In the genomic region with DNA sequence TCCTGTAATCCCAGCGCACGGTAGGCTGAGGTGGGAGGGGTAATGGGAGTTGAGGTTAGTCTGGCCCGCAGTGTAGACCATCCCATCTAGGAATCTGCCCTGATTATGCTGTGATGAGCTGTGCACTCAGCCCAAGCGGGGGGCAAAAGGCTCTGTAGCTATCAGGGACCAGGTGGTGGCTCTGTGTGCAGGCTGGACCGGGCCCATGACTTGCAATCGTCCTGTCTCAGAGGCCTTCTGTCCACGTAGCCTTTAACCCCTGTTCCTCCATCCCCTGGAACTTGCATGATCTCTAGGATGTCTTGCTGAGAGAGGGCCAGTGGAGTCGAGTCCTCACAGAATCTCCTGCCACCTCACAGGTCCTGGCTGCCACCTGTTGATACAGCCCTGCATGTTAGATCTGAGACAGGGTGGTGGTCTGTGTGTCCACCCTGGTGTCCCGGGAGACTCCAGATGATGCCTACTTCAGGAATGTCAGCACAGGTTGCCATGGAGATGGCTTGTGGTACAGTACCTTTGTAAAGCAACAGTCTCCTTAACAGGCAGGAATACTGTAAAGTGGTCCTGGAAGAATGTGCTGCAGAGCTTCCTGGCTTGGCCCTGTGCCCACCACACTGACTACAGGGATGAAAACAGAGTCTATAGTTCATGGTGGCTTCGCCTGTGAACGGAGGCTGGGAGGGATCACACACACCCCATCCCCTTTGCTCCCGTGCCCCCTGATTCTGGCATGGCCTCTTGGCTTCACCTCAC, we compare ENCODE assay signal across 10 mouse cellular contexts. TPM values are rescaled to one million over a fixed set of nuclear protein-coding genes. Genes with fewer than 3 reads are reported as not detected.
DNase-seq lines count a peak whose midpoint lies in the region; ATAC-seq and TF ChIP-seq lines count a peak whose summit lies in the region.
"Had no signal": no experiment of that assay in that cellular context is flagged by ENCODE, and none has a peak within 500 bp of the region (broad histone marks: within the 10 kb centered on the region; RNA-seq: fewer than 3 reads in every experiment).

No protein-coding gene starts in this region.

- no peak for DNase-seq in heart, adult 2 months
- peak; percentile 61 for DNase-seq in NIH3T3 (ENCODE audit: low read depth)
- DNase-seq in forebrain, embryonic 14.5 days (ENCODE audit: low spot score): peak; percentile 54
- peak; percentile 62 for DNase-seq in midbrain, embryonic 14.5 days
- no peak for DNase-seq in layer of hippocampus, adult 18-20 months (ENCODE audit: low spot score in 2 of 2)
- DNase-seq in spleen, postnatal 10 days (ENCODE audit: low spot score in 2 of 2): no peak
- DNase-seq: gastrocnemius, postnatal 36 days; liver had no signal

- no peaks in the 10 kb centered on the region; the same call in 1 of the 2 replicates for H3K79me2 ChIP-seq in heart, adult 2 months (replicated peaks; ENCODE audit: control insufficient read depth, insufficient read depth, low read length)

- WGBS in heart, embryonic 15.5 days: 66% methylated on average over 12 of the region's 12 CpGs
- 74% methylated on average over 12 of the region's 12 CpGs for WGBS in heart, adult 2 months
- 56% methylated on average over 12 of the region's 12 CpGs for WGBS in forebrain, embryonic 14.5 days
- WGBS in midbrain, embryonic 14.5 days: 56% methylated on average over 12 of the region's 12 CpGs

- TF ChIP-seq POLR2A in heart, adult 2 months (IDR thresholded peaks at IDR 0.05; ENCODE audit: insufficient read depth, low read depth, low read length): no peak

- no peak overlapping the region for H3K4me2 ChIP-seq in heart, embryonic 15.5 days
- H3K4me2 ChIP-seq in forebrain, embryonic 14.5 days (ENCODE audit: low read length): no peak overlapping the region
- no peak overlapping the region for H3K4me2 ChIP-seq in midbrain, embryonic 14.5 days (ENCODE audit: low read length)

- intact Hi-C loops in heart, adult 2 months (cut with DNase I): loop anchor here (2.0 to 5.0 kb wide), 3 partner anchors 34 to 231 kb away; partner anchors contain the start of gene Galnt2

- ATAC-seq in heart, embryonic 15.5 days (replicated peaks; ENCODE audit: insufficient number of reproducible peaks, insufficient read depth, low FRiP score, low read depth): no peak
- ATAC-seq in forebrain, embryonic 14.5 days: no peak
- ATAC-seq in midbrain, embryonic 14.5 days (ENCODE audit: low FRiP score, low TSS enrichment): no peak
- ATAC-seq in CD4-positive, CD25-positive, alpha-beta regulatory T cell, adult 4 months: no peak

- TF ChIP-seq CTCF in heart, adult 2 months (IDR thresholded peaks at IDR 0.05): no peak

- H3K27me3 ChIP-seq in heart, embryonic 15.5 days: no peaks in the 10 kb centered on the region
- H3K27me3 ChIP-seq in heart, adult 2 months (ENCODE audit: control insufficient read depth, insufficient read depth, low read length): no peaks in the 10 kb centered on the region
- no peaks in the 10 kb centered on the region for H3K27me3 ChIP-seq in forebrain, embryonic 14.5 days (replicated peaks; ENCODE audit: control insufficient read depth, insufficient read depth, low read length)
- no peaks in the 10 kb centered on the region for H3K27me3 ChIP-seq in midbrain, embryonic 14.5 days (ENCODE audit: control insufficient read depth, insufficient read depth, low read length)

- no peak overlapping the region for H3K4me3 ChIP-seq in heart, embryonic 15.5 days
- no peak overlapping the region for H3K4me3 ChIP-seq in heart, adult 2 months
- H3K4me3 ChIP-seq in forebrain, embryonic 14.5 days (ENCODE audit: low read depth, low read length): no peak overlapping the region
- H3K4me3 ChIP-seq in midbrain, embryonic 14.5 days (replicated peaks; ENCODE audit: low read depth, low read length): no peak overlapping the region

- H3K4me1 ChIP-seq in heart, embryonic 15.5 days (replicated peaks): peaks cover 82% of the 10 kb centered on the region
- peaks cover 48% of the 10 kb centered on the region for H3K4me1 ChIP-seq in heart, adult 2 months (ENCODE audit: control insufficient read depth, insufficient read depth, low read length)
- H3K4me1 ChIP-seq in forebrain, embryonic 14.5 days (ENCODE audit: control insufficient read depth, insufficient read depth, low read length): peaks cover 57% of the 10 kb centered on the region
- H3K4me1 ChIP-seq in midbrain, embryonic 14.5 days (ENCODE audit: control insufficient read depth, insufficient read depth, low read length): peaks cover 70% of the 10 kb centered on the region

- 0 out of 2 replicates have a peak overlapping the region, but pooled peaks have one; percentile 16 for H3K9ac ChIP-seq in heart, embryonic 15.5 days
- H3K9ac ChIP-seq in heart, adult 2 months (ENCODE audit: low read depth, low read length): no peak overlapping the region
- peak overlapping the region; percentile 40; the same call in 1 of the 2 replicates for H3K9ac ChIP-seq in forebrain, embryonic 14.5 days (ENCODE audit: low read length)
- H3K9ac ChIP-seq in midbrain, embryonic 14.5 days (replicated peaks; ENCODE audit: low read length): no peak overlapping the region

- H3K36me3 ChIP-seq in heart, embryonic 15.5 days: no peaks in the 10 kb centered on the region
- H3K36me3 ChIP-seq in heart, adult 2 months (ENCODE audit: control insufficient read depth, insufficient read depth, low read length): no peaks in the 10 kb centered on the region
- H3K36me3 ChIP-seq in forebrain, embryonic 14.5 days (ENCODE audit: control insufficient read depth, insufficient read depth, low read length): no peaks in the 10 kb centered on the region
- H3K36me3 ChIP-seq in midbrain, embryonic 14.5 days (ENCODE audit: control insufficient read depth, insufficient read depth, low read length): no peaks in the 10 kb centered on the region

- H3K27ac ChIP-seq in heart, embryonic 15.5 days: peak overlapping the region; percentile 87
- no peak overlapping the region; the same call in 1 of the 2 replicates for H3K27ac ChIP-seq in heart, adult 2 months
- peak overlapping the region; percentile 91; the same call in 1 of the 2 replicates for H3K27ac ChIP-seq in forebrain, embryonic 14.5 days (ENCODE audit: low read depth, low read length)
- H3K27ac ChIP-seq in midbrain, embryonic 14.5 days (replicated peaks; ENCODE audit: low read depth, low read length): peak overlapping the region; percentile 91

- TF ChIP-seq EP300 in heart, adult 2 months (IDR thresholded peaks at IDR 0.05; ENCODE audit: insufficient read depth, low read depth, low read length): no peak

- no peaks in the 10 kb centered on the region for H3K9me3 ChIP-seq in heart, embryonic 15.5 days (replicated peaks)
- H3K9me3 ChIP-seq in forebrain, embryonic 14.5 days (replicated peaks; ENCODE audit: control insufficient read depth, low read length): no peaks in the 10 kb centered on the region
- H3K9me3 ChIP-seq in midbrain, embryonic 14.5 days (ENCODE audit: control insufficient read depth, low read length): no peaks in the 10 kb centered on the region

RNA-seq across cellular contexts. Expression of gene Galnt2, which starts 51.9 kb away (rescaled TPM):
- 44.7 and 55.3 TPM in 2 replicates for polyA plus RNA-seq in heart, embryonic 15.5 days (2015; fragmentation: Nextera tagmentation; extraction: Ambion mirVana)
- total RNA-seq in heart, adult 2 months (2021): 10 to 100 TPM; 35.2 to 42.9 TPM
- 3.7 and 8.8 TPM in 2 replicates for polyA plus RNA-seq in heart, adult 2 months (2012; rRNA removed)
- 44.3 and 49.9 TPM in 2 replicates for polyA plus RNA-seq in forebrain, embryonic 14.5 days (2014; fragmentation: Nextera tagmentation; extraction: Ambion mirVana)
- 65.8 and 70.1 TPM in 2 replicates for polyA plus RNA-seq in midbrain, embryonic 14.5 days (2014; fragmentation: Nextera tagmentation; extraction: Ambion mirVana)
- polyA plus RNA-seq in CD4-positive, CD25-positive, alpha-beta regulatory T cell, adult 4 months (2017; shearing (Covaris generic)): 10 to 100 TPM; 18.5 to 18.7 TPM
- 10 to 100 TPM; 41.5 to 48.8 TPM for total RNA-seq in layer of hippocampus, adult 18-20 months (2021)

Comparison
In these comparisons a context has a peak if more than half of its experiments do, and no peak if none do; other contexts are left out.
1. H3K9ac ChIP-seq: peak in heart, embryonic 15.5 days (single experiment) and forebrain, embryonic 14.5 days (single experiment); none in heart, adult 2 months (single experiment) and midbrain, embryonic 14.5 days (single experiment).
2. DNase-seq: peak in NIH3T3 (single experiment), forebrain, embryonic 14.5 days (single experiment) and midbrain, embryonic 14.5 days (single experiment); none in heart, adult 2 months (0 of 2), layer of hippocampus, adult 18-20 months (0 of 2) and spleen, postnatal 10 days (0 of 2).